Mouse (Mus musculus) hindbrain, embryonic 14.5 days (tissue): Measurements from ENCODE around the gene Fam208b. TPM values are rescaled to one million over a fixed set of nuclear protein-coding genes. Genes with fewer than 3 reads are reported as not detected.
A peak's percentile ranks its signal among the peaks of the same experiment; 100 is the strongest.

Experiments
- ATAC-seq: fragments of 200-750 bp; cut with Nextera tagmentation; 2 replicates; pipeline ENCODE4 v1.8.0; 2017; ENCODE audit warnings: moderate number of reproducible peaks, mild to moderate bottlenecking, moderate TSS enrichment, moderate library complexity; ENCODE audit not compliant: low FRiP score
- DNase-seq: peaks from one replicate; pipeline ENCODE4 v3.0.0-alpha.2; 2015; ENCODE audit warnings: low spot score
- H3K27ac ChIP-seq: fragments of 300-500 bp; sonication (generic); 2 replicates; pipeline ENCODE4 v1.5.1; 2014; ENCODE audit warnings: mild to moderate bottlenecking, moderate library complexity
- H3K27me3 ChIP-seq: fragments of 300-500 bp; sonication (generic); 2 replicates; pipeline ENCODE4 v1.6.1; 2014; ENCODE audit warnings: mild to moderate bottlenecking, low read length, mixed read lengths; ENCODE audit not compliant: control insufficient read depth, insufficient read depth
- H3K36me3 ChIP-seq: fragments of 300-500 bp; sonication (generic); replicated peaks from 2 replicates; pipeline ENCODE4 v1.6.1; 2014; ENCODE audit not compliant: control insufficient read depth, insufficient read depth
- H3K4me1 ChIP-seq: fragments of 300-500 bp; sonication (generic); replicated peaks from 2 replicates; pipeline ENCODE4 v1.6.1; 2014; ENCODE audit warnings: antibody characterized with exemption, low read length, mixed read lengths; ENCODE audit not compliant: control insufficient read depth, insufficient read depth
- H3K4me2 ChIP-seq: fragments of 300-500 bp; sonication (generic); replicated peaks from 2 replicates; pipeline ENCODE4 v1.6.1; 2014; ENCODE audit warnings: mild to moderate bottlenecking, moderate library complexity
- H3K4me3 ChIP-seq: fragments of 300-500 bp; sonication (generic); replicated peaks from 2 replicates; pipeline ENCODE4 v1.5.1; 2014; ENCODE audit warnings: mild to moderate bottlenecking, low read length
- H3K9ac ChIP-seq: fragments of 300-500 bp; sonication (generic); 2 replicates; pipeline ENCODE4 v1.6.1; 2014
- H3K9me3 ChIP-seq: fragments of 300-500 bp; sonication (generic); 2 replicates; pipeline ENCODE4 v1.6.1; 2016; ENCODE audit warnings: low read length; ENCODE audit not compliant: control insufficient read depth
- WGBS: fragments of 180-500 bp; shearing (Covaris S2); extraction: QIAGEN DNeasy Blood & Tissue Kit; methylation state at CpG from one replicate; pipeline ENCODE4 v1.1.7; 2014; 5-methylcytosine and 5-hydroxymethylcytosine counted together
- polyA plus RNA-seq: library from polyadenylated mRNA; unstranded; fragments of >200 nt; fragmentation: Nextera tagmentation; extraction: Ambion mirVana; gene quantifications from 2 replicates; pipeline ENCODE4 v1.2.1, GENCODE M21; 2014

Gene Fam208b
- polyA plus RNA-seq, 1 experiment from 2014 or later = 22.0 TPM

GRCm38 (mm10) chr13:3541159-3541782, 69.6 kb downstream of the Fam208b start:
- ATAC-seq = no peak
- H3K4me1 ChIP-seq = peaks cover 46% of the 10 kb centered on the region
- H3K27ac ChIP-seq = no peak overlapping the region
- H3K4me2 ChIP-seq = peak overlapping the region; percentile 85
- H3K9me3 ChIP-seq = no peaks in the 10 kb centered on the region
- WGBS = 51% methylated on average over 2 of the region's 2 CpGs
- H3K27me3 ChIP-seq = no peaks in the 10 kb centered on the region
- no peak for DNase-seq
- 0 out of 2 replicates have a peak, but pooled peaks cover 4% of the 10 kb centered on the region for H3K36me3 ChIP-seq
- H3K9ac ChIP-seq = no peak overlapping the region
- no peak overlapping the region for H3K4me3 ChIP-seq

GRCm38 (mm10) chr13:3540166-3540565, 70.7 kb downstream of the Fam208b start:
- Histone ChIP-seq H3K27ac (no peak overlapping the region), H3K4me2 (peak overlapping the region; percentile 85), H3K27me3 (no peaks in the 10 kb centered on the region), H3K4me3 (peak overlapping the region; percentile 92), H3K9ac (peak overlapping the region; percentile 97; the same call in 1 of the 2 replicates), H3K36me3 (no peaks in the 10 kb centered on the region), H3K9me3 (no peaks in the 10 kb centered on the region), H3K4me1 (peaks cover 46% of the 10 kb centered on the region)
- no peak for ATAC-seq
- WGBS = 33% methylated on average over 2 of the region's 2 CpGs
- DNase-seq = no peak

DNA sequence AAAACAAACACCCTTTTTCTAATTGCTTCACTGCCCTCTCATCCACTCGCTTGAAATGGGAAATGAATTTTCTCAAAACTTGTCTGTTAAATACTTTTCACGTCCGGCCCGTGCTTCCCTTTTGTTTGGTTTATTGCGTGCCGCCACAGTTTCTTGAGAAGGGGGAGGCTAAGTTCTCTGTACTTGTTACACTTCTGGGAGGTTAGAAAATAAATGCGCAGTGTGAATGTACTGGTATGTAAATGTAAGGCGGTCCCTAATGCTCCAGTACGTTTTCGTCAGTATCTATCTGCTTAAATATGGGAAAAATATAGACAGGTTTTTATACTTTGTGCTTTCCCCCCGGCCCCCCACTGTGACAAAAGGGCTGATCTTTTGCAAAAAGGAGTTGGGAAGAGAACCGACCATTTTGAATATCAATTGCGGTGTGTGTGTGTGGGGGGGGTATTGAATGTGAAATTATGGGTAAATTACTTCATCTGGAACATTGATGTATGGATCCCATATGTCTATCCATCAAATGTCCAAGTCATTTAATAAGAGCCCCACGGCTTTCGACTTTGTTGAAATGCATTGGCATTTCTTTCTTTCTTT, 71.8 kb downstream of the Fam208b start:
- Histone ChIP-seq H3K4me3 (peak overlapping the region; percentile 92), H3K27me3 (no peaks in the 10 kb centered on the region), H3K27ac (peak overlapping the region; percentile 98), H3K4me2 (peak overlapping the region; percentile 85), H3K9ac (peak overlapping the region; percentile 97), H3K9me3 (no peaks in the 10 kb centered on the region), H3K36me3 (no peaks in the 10 kb centered on the region), H3K4me1 (peaks cover 43% of the 10 kb centered on the region)
- ATAC-seq (no peak), DNase-seq (no peak)
- WGBS = under 1% methylated on average over 15 of the region's 15 CpGs

DNA sequence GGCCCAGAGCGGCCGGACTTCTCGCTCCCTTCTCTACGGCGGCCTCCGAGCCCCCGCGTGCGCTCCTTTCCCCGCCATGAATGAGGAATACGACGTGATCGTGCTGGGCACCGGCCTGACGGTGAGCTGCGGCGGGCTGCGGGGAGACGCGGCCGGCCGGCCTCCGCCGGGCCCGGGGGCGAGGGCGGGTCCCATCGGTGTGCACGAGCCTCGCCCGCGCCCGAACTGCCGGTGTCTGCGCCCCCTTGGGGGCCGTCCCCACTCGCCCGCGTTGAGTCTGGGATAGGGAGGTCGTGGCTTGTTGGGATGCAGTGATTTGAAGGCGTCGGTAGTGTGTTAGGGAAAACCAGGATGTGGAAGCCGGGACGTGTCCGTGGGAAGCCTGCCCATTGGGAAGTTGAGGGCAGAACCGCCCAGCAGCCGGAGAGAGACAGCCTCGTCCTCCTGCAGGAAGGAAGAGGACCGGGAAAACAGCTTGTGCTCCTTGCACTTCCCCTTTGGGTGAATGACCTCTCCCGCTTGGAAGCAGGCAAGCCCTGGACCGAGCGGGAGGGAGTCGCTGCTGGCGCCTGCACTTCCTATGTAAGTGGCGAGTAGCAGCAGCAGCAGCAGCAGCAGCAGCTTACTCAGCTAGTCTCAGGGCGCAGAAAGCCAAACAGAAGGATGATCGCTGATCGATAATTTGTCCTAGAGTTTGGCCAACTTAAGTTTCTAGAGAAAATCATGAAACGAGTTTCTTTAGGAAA, 72.5 kb downstream of the Fam208b start:
- under 1% methylated on average over 59 of the region's 59 CpGs for WGBS
- peak overlapping the region; percentile 97 for H3K9ac ChIP-seq
- peak overlapping the region; percentile 85 for H3K4me2 ChIP-seq
- H3K27me3 ChIP-seq = no peaks in the 10 kb centered on the region
- peak overlapping the region; percentile 92 for H3K4me3 ChIP-seq
- H3K36me3 ChIP-seq = no peaks in the 10 kb centered on the region
- H3K27ac ChIP-seq = peak overlapping the region; percentile 98
- H3K4me1 ChIP-seq = peaks cover 43% of the 10 kb centered on the region
- no peaks in the 10 kb centered on the region for H3K9me3 ChIP-seq
- ATAC-seq (peak; percentile 64), DNase-seq (peak; percentile 53)

- Histone ChIP-seq H3K4me1 (peaks cover 41% of the 10 kb centered on the region), H3K27ac (peak within 1 kb of the TSS; percentile 98), H3K4me2 (peak within 1 kb of the TSS; percentile 85), H3K9me3 (no peaks in the 10 kb centered on the region), H3K9ac (peak within 1 kb of the TSS; percentile 97), H3K27me3 (no peaks in the 10 kb centered on the region), H3K4me3 (peak within 1 kb of the TSS; percentile 92), H3K36me3 (no peaks in the 10 kb centered on the region)
- ATAC-seq (peak; percentile 98), DNase-seq (peak; percentile 96)
- WGBS = 2% methylated on average over 31 of the region's 47 CpGs
Observed at GRCm38 (mm10) chr13:3537594-3538222, 73.2 kb downstream of the Fam208b start, which contains the start of gene Gdi2. Gdi2 (plus strand) TSS chr13:3538063.

- no peak for ATAC-seq
- peaks cover 8% of the 10 kb centered on the region; the same call in 1 of the 2 replicates for H3K4me1 ChIP-seq
- no peak overlapping the region for H3K9ac ChIP-seq
- no peak for DNase-seq
- no peak overlapping the region for H3K27ac ChIP-seq
- H3K27me3 ChIP-seq = no peaks in the 10 kb centered on the region
- WGBS = 95% methylated on average over 4 of the region's 4 CpGs
- H3K9me3 ChIP-seq = no peaks in the 10 kb centered on the region
- H3K4me3 ChIP-seq = no peak overlapping the region
- H3K4me2 ChIP-seq = no peak overlapping the region
- H3K36me3 ChIP-seq = no peaks in the 10 kb centered on the region
Observed at GRCm38 (mm10) chr13:3534146-3534545, 76.8 kb downstream of the Fam208b start.

DNA sequence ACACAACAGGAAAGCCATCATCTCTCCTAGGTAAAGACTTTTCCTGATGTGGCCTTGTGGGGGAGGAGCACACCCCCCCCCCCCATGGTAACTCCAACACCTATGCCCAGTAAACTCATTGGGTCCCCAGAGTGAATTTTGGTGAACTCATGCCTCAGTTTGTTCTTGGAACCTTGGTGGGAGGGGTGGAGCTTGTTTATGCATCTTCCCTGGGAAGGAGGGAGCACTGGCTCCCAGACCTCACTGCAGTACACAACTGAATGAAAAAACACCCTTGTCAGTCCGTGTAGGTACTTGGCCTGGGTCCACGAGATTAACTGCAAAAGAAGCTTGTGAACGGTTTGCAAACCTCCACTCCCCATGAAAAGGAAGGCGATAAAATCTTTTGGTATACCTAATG, 78.5 kb downstream of the Fam208b start:
- 81% methylated on average over 4 of the region's 4 CpGs for WGBS
- ATAC-seq = no peak
- 0 out of 2 replicates have a peak, but pooled peaks cover 6% of the 10 kb centered on the region for H3K4me1 ChIP-seq

DNA sequence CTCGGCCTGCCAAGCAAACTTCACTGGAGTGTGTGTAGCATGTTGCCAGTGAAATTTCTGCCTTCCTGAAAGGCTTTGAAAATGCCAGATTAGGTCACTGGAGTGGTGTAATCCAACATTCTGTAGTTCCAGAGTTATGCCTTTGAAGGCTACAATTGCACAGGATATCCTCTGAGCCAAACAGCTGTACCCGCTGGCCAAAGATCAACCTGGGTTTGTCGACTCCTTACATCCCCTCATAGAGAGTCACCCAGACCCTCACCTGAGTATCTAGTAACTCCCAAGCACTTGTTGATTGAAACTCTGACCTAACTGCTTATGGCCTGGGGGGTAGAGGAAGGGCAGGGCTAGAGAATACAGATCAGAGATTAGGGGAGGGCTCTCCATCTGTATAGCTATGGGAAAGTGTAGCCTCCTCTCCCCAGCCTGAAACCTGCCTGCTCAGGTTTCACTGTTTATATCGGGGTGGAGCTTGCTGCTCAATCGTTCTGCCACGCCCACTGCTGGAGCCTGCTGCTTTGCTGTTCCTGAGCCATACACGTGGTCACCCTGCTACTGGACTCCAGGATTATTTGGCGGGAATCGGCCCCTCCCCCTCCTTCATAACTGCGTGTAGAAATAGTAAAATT, 79.1 kb downstream of the Fam208b start:
- Histone ChIP-seq H3K36me3 (no peaks in the 10 kb centered on the region), H3K27me3 (no peaks in the 10 kb centered on the region), H3K4me3 (no peak overlapping the region), H3K27ac (no peak overlapping the region), H3K9ac (no peak overlapping the region), H3K4me2 (no peak overlapping the region), H3K9me3 (no peaks in the 10 kb centered on the region), H3K4me1 (0 out of 2 replicates have a peak, but pooled peaks cover under 1% of the 10 kb centered on the region)
- ATAC-seq = no peak
- DNase-seq = no peak
- WGBS = 70% methylated on average over 10 of the region's 10 CpGs

More for the DNA sequence above, 78.5 kb downstream of the Fam208b start:
- Histone ChIP-seq H3K27me3 (no peaks in the 10 kb centered on the region), H3K9ac (no peak overlapping the region), H3K36me3 (no peaks in the 10 kb centered on the region), H3K4me3 (no peak overlapping the region), H3K27ac (no peak overlapping the region), H3K9me3 (no peaks in the 10 kb centered on the region), H3K4me2 (no peak overlapping the region)
- DNase-seq = no peak
